Mouse (Mus musculus) kidney, embryonic 14.5 days (tissue): Measurements from ENCODE around the gene Fndc3b. TPM values are rescaled to one million over a fixed set of nuclear protein-coding genes. Genes with fewer than 3 reads are reported as not detected.
A peak's percentile ranks its signal among the peaks of the same experiment; 100 is the strongest.

Experiments
- ATAC-seq: fragments of 200-750 bp; cut with Nextera tagmentation; 2 replicates; pipeline ENCODE4 v1.8.0; 2017; ENCODE audit warnings: moderate number of reproducible peaks, mild to moderate bottlenecking, moderate TSS enrichment, moderate library complexity; ENCODE audit not compliant: low FRiP score, low TSS enrichment
- H3K27ac ChIP-seq: fragments of 300-500 bp; sonication (generic); 2 replicates; pipeline ENCODE4 v1.5.1; 2014; ENCODE audit warnings: low read depth, mild to moderate bottlenecking, low read length, moderate library complexity, mixed read lengths
- H3K27me3 ChIP-seq: fragments of 300-500 bp; sonication (generic); 2 replicates; pipeline ENCODE4 v1.6.1; 2014; ENCODE audit warnings: mild to moderate bottlenecking, low read length; ENCODE audit not compliant: control insufficient read depth, insufficient read depth
- H3K36me3 ChIP-seq: fragments of 300-500 bp; sonication (generic); 2 replicates; pipeline ENCODE4 v1.6.1; 2014; ENCODE audit warnings: low read length, mixed read lengths; ENCODE audit not compliant: control insufficient read depth, insufficient read depth
- H3K4me1 ChIP-seq: fragments of 300-500 bp; sonication (generic); 2 replicates; pipeline ENCODE4 v1.6.1; 2014; ENCODE audit warnings: low read length, mixed read lengths; ENCODE audit not compliant: control insufficient read depth, insufficient read depth
- H3K4me2 ChIP-seq: fragments of 300-500 bp; sonication (generic); replicated peaks from 2 replicates; pipeline ENCODE4 v1.6.1; 2014; ENCODE audit warnings: low read depth, mild to moderate bottlenecking, low read length
- H3K4me3 ChIP-seq: fragments of 300-500 bp; sonication (generic); 2 replicates; pipeline ENCODE4 v1.5.1; 2014; ENCODE audit warnings: mild to moderate bottlenecking, low read length
- H3K9ac ChIP-seq: fragments of 300-500 bp; sonication (generic); 2 replicates; pipeline ENCODE4 v1.6.1; 2014; ENCODE audit warnings: low read depth, mild to moderate bottlenecking, low read length, moderate library complexity
- H3K9me3 ChIP-seq: fragments of 300-500 bp; sonication (generic); 2 replicates; pipeline ENCODE4 v1.6.1; 2016; ENCODE audit warnings: low read length; ENCODE audit not compliant: control insufficient read depth
- WGBS: fragments of 180-500 bp; shearing (Covaris S2); extraction: QIAGEN DNeasy Blood & Tissue Kit; methylation state at CpG from one replicate; pipeline ENCODE4 v1.1.7; 2014; 5-methylcytosine and 5-hydroxymethylcytosine counted together
- polyA plus RNA-seq: library from polyadenylated mRNA; unstranded; fragments of >200 nt; fragmentation: Nextera tagmentation; extraction: Ambion mirVana; gene quantifications from 2 replicates; pipeline ENCODE4 v1.2.1, GENCODE M21; 2014

The Fndc3b gene
- polyA plus RNA-seq, 1 experiment from 2014 or later = 28.7 TPM

GRCm38 (mm10) chr3:27624974-27625591 lies 86.0 kb downstream of the Fndc3b start:
- peaks cover 7% of the 10 kb centered on the region; the same call in 1 of the 2 replicates for H3K4me1 ChIP-seq
- H3K4me2 ChIP-seq = no peak overlapping the region
- ATAC-seq = no peak
- no peak overlapping the region for H3K9ac ChIP-seq
- WGBS = 80% methylated on average over 12 of the region's 12 CpGs
- H3K9me3 ChIP-seq = no peaks in the 10 kb centered on the region
- H3K27ac ChIP-seq = no peak overlapping the region
- peaks cover 7% of the 10 kb centered on the region; the same call in 1 of the 2 replicates for H3K36me3 ChIP-seq
- no peaks in the 10 kb centered on the region for H3K27me3 ChIP-seq
- H3K4me3 ChIP-seq = no peak overlapping the region

- H3K4me2 ChIP-seq = no peak overlapping the region
- H3K9ac ChIP-seq = no peak overlapping the region
- H3K36me3 ChIP-seq = peaks cover 3% of the 10 kb centered on the region; the same call in 1 of the 2 replicates
- peaks cover 7% of the 10 kb centered on the region; the same call in 1 of the 2 replicates for H3K4me1 ChIP-seq
- ATAC-seq = no peak
- no peaks in the 10 kb centered on the region for H3K9me3 ChIP-seq
- WGBS = 72% methylated on average over 4 of the region's 4 CpGs
- no peak overlapping the region for H3K4me3 ChIP-seq
- H3K27me3 ChIP-seq = no peaks in the 10 kb centered on the region
- H3K27ac ChIP-seq = no peak overlapping the region
Measured at GRCm38 (mm10) chr3:27622451-27622850, 88.7 kb downstream of the Fndc3b start.

- WGBS = 59% methylated on average over 4 of the region's 4 CpGs
- no peak overlapping the region for H3K4me2 ChIP-seq
- no peaks in the 10 kb centered on the region for H3K27me3 ChIP-seq
- ATAC-seq = 0 out of 2 replicates have a peak, but pooled peaks have one; percentile 21
- no peaks in the 10 kb centered on the region; the same call in 1 of the 2 replicates for H3K36me3 ChIP-seq
- H3K9ac ChIP-seq = no peak overlapping the region
- H3K27ac ChIP-seq = no peak overlapping the region
- H3K9me3 ChIP-seq = no peaks in the 10 kb centered on the region
- peaks cover 18% of the 10 kb centered on the region for H3K4me1 ChIP-seq
- no peak overlapping the region for H3K4me3 ChIP-seq
Measured at GRCm38 (mm10) chr3:27621176-27621575, 89.9 kb downstream of the Fndc3b start.

- WGBS = 72% methylated on average over 9 of the region's 9 CpGs
- Histone ChIP-seq H3K4me2 (no peak overlapping the region), H3K4me3 (no peak overlapping the region), H3K4me1 (peaks cover 16% of the 10 kb centered on the region), H3K9ac (no peak overlapping the region), H3K27ac (no peak overlapping the region), H3K27me3 (no peaks in the 10 kb centered on the region), H3K36me3 (peaks cover 5% of the 10 kb centered on the region; the same call in 1 of the 2 replicates), H3K9me3 (no peaks in the 10 kb centered on the region)
- ATAC-seq = no peak
Measured at GRCm38 (mm10) chr3:27617733-27618132, 93.4 kb downstream of the Fndc3b start.

- Histone ChIP-seq H3K36me3 (peaks cover 5% of the 10 kb centered on the region; the same call in 1 of the 2 replicates), H3K4me3 (no peak overlapping the region)
Measured at GRCm38 (mm10) chr3:27617237-27617499, 93.9 kb downstream of the Fndc3b start.

GRCm38 (mm10) chr3:27616421-27617236 lies 94.5 kb downstream of the Fndc3b start:
- Histone ChIP-seq H3K27me3 (no peaks in the 10 kb centered on the region), H3K36me3 (peaks cover 5% of the 10 kb centered on the region; the same call in 1 of the 2 replicates), H3K27ac (no peak overlapping the region), H3K9me3 (no peaks in the 10 kb centered on the region), H3K4me3 (no peak overlapping the region), H3K4me1 (peaks cover 20% of the 10 kb centered on the region), H3K4me2 (no peak overlapping the region), H3K9ac (no peak overlapping the region)
- 0 out of 2 replicates have a peak, but pooled peaks have one; percentile 24 for ATAC-seq
- 52% methylated on average over 19 of the region's 19 CpGs for WGBS

More at GRCm38 (mm10) chr3:27617237-27617499, 93.9 kb downstream of the Fndc3b start:
- Histone ChIP-seq H3K27ac (no peak overlapping the region), H3K4me1 (peaks cover 20% of the 10 kb centered on the region), H3K27me3 (no peaks in the 10 kb centered on the region), H3K9me3 (no peaks in the 10 kb centered on the region), H3K4me2 (no peak overlapping the region), H3K9ac (no peak overlapping the region)
- no peak for ATAC-seq
- WGBS = 70% methylated on average over 1 of the region's 1 CpGs

- WGBS = 61% methylated on average over 8 of the region's 8 CpGs
- H3K27me3 ChIP-seq = no peaks in the 10 kb centered on the region
- no peak overlapping the region for H3K4me3 ChIP-seq
- peaks cover 20% of the 10 kb centered on the region for H3K4me1 ChIP-seq
- no peak overlapping the region for H3K4me2 ChIP-seq
- H3K9ac ChIP-seq = no peak overlapping the region
- ATAC-seq = no peak
- no peak overlapping the region for H3K27ac ChIP-seq
- no peaks in the 10 kb centered on the region for H3K9me3 ChIP-seq
- H3K36me3 ChIP-seq = peaks cover 5% of the 10 kb centered on the region; the same call in 1 of the 2 replicates
Measured at GRCm38 (mm10) chr3:27615479-27615878, 95.6 kb downstream of the Fndc3b start.

- Histone ChIP-seq H3K4me2 (no peak overlapping the region), H3K27me3 (no peaks in the 10 kb centered on the region), H3K27ac (no peak overlapping the region), H3K4me3 (no peak overlapping the region), H3K9ac (no peak overlapping the region), H3K9me3 (no peaks in the 10 kb centered on the region), H3K36me3 (0 out of 2 replicates have a peak, but pooled peaks cover 5% of the 10 kb centered on the region), H3K4me1 (peaks cover 20% of the 10 kb centered on the region)
- 90% methylated on average over 11 of the region's 11 CpGs for WGBS
- ATAC-seq = no peak
Measured at GRCm38 (mm10) chr3:27613828-27614227, 97.3 kb downstream of the Fndc3b start.

- Histone ChIP-seq H3K9ac (no peak overlapping the region), H3K27ac (no peak overlapping the region), H3K36me3 (0 out of 2 replicates have a peak, but pooled peaks cover 5% of the 10 kb centered on the region), H3K4me1 (peaks cover 26% of the 10 kb centered on the region), H3K4me2 (no peak overlapping the region), H3K9me3 (no peaks in the 10 kb centered on the region), H3K27me3 (no peaks in the 10 kb centered on the region), H3K4me3 (no peak overlapping the region)
- WGBS = 70% methylated on average over 4 of the region's 4 CpGs
- ATAC-seq = no peak
Measured at GRCm38 (mm10) chr3:27613011-27613410, 98.1 kb downstream of the Fndc3b start.
